Mouse (Mus musculus) embryo, embryonic 9.5 days (tissue): ENCODE measurements around the gene Stam.
"Not testable (repeated sequence)": the region's sequence is repeated elsewhere in the genome, so short reads cannot be mapped to it uniquely, and the experiment has no call there.

Experiments used
- DNase-seq: peaks from one replicate; pipeline ENCODE4 v3.0.0-alpha.2; 2017; ENCODE audit errors: extremely low spot score

Gene Stam

DNA sequence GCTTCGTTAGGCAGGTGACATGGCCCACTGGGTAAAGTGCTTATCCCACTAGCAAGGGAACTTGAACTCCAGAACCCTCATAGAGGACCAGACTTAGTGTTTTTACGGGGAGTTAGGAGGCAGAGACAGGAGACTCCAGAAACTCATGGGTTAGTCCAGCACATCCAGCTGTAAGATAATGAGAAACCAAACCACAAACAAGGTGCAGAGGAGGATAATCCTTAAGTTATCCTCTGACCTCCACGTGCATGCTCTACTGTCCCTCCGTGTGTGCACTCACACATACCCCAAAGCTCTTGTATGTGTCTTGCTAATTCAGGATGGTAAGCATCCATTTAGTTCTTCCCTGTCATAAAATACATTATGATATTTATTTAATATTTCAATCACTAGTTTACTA is 117.7 kb downstream of the Stam start:
- DNase-seq: no peak

DNA sequence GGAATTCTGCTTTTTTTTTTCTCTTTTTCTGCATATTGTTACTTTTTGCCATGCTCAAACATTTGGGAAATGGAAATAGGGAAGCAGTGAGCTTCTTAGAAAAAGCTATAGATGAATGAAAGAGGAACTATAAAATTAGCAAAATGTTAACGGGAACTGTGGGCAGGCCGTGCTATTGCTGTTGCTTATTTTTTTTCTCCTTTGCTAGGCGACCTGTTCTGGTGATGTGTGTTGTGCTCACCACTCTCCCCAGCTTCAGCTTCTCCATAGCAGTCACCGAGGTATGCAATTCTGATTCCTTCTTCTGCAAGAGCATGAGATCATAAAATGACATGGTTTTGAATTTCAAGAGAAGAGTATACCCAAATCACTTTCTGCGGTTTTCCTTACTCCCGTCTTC is 118.1 kb downstream of the Stam start:
- DNase-seq: no peak

DNA sequence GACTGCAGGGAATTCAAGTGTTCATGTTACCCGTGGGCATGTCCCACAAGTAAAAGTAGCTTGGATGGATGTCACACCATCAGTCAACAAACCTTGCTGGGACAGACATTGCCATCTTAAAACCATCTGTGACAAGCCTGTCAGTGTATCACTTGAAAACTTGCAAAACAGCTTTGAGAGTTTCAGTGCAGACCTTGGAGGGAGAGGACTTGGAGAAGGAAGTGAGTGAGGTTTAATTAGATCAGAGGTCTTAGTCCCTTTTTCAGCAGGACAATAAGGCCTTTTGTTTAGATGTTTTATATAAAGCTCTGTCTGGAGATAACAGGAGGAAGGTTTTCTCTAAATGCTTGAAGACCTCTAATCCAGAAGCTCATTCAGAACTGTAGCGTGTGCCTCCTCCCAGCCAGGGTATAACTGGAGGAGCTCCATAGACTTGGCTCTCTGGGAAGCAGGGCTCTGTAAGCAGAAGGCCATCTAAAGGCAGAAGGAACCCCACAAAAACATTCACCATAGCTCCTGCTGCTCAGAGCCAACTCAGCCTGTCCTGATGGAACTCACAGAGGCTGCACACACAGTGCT is 124.5 kb downstream of the Stam start:
- not testable (repeated sequence) for DNase-seq
